Mouse (Mus musculus) testis, adult 2 months (tissue): ENCODE results near the gene Ccser1.

Experiments used
- CTCF ChIP-seq: fragments of 200-500 bp; IDR thresholded peaks from 2 replicates; pipeline ENCODE4 v1.5.1; 2012; ENCODE audit warnings: low read depth, mild to moderate bottlenecking, inconsistent platforms, low read length, moderate library complexity; ENCODE audit not compliant: control insufficient read depth, insufficient read depth, insufficient replicate concordance
- POLR2A ChIP-seq: fragments of 200-500 bp; IDR thresholded peaks from 2 replicates; pipeline ENCODE4 v1.6.1; 2012; ENCODE audit warnings: low read depth, mild to moderate bottlenecking, inconsistent platforms, low read length, moderate library complexity; ENCODE audit not compliant: control insufficient read depth

DNA sequence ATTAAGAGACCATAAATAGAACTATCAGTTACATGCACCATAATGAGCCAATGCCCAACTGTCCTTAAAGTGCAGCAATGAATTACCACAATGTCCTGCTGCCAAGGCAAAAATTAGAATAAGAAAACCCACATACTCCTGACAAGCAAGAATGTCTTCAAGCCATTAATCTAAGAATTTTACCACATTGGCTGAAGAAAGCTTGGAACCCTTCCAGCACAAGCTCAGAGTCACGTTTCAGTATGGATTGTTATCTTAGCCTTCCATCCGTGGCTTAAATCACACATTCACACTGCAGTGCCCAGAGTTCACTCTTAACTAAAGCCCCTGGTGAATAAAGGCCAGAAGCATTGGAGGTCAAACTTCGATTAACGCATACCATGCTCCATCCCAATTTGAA is 115.4 kb downstream of the Ccser1 start:
- no peak for TF ChIP-seq POLR2A
- TF ChIP-seq CTCF = no peak
